Mouse (Mus musculus) neural tube, embryonic 12.5 days (tissue): ENCODE results near the gene Gpx5. TPM values are rescaled to one million over a fixed set of nuclear protein-coding genes. Genes with fewer than 3 reads are reported as not detected.
"Not testable (repeated sequence)": the region's sequence is repeated elsewhere in the genome, so short reads cannot be mapped to it uniquely, and the experiment has no call there.

Experiments
- ATAC-seq: fragments of 200-750 bp; cut with Nextera tagmentation; 2 replicates; pipeline ENCODE4 v1.8.0; 2017; ENCODE audit warnings: low read depth, mild to moderate bottlenecking, moderate TSS enrichment, moderate library complexity; ENCODE audit not compliant: low FRiP score
- H3K27ac ChIP-seq: fragments of 300-500 bp; sonication (generic); 2 replicates; pipeline ENCODE4 v1.5.1; 2016
- H3K27me3 ChIP-seq: fragments of 300-500 bp; sonication (generic); replicated peaks from 2 replicates; pipeline ENCODE4 v1.6.1; 2016; ENCODE audit warnings: mild to moderate bottlenecking
- H3K36me3 ChIP-seq: fragments of 300-500 bp; sonication (generic); 2 replicates; pipeline ENCODE4 v1.6.1; 2016; ENCODE audit warnings: mild to moderate bottlenecking
- H3K4me1 ChIP-seq: fragments of 300-500 bp; sonication (generic); 2 replicates; pipeline ENCODE4 v1.6.1; 2016
- H3K4me2 ChIP-seq: fragments of 300-500 bp; sonication (generic); replicated peaks from 2 replicates; pipeline ENCODE4 v1.6.1; 2016; ENCODE audit warnings: mild to moderate bottlenecking
- H3K4me3 ChIP-seq: fragments of 300-500 bp; sonication (generic); 2 replicates; pipeline ENCODE4 v1.5.1; 2016
- H3K9ac ChIP-seq: fragments of 300-500 bp; sonication (generic); 2 replicates; pipeline ENCODE4 v1.6.1; 2016; ENCODE audit warnings: mild to moderate bottlenecking
- H3K9me3 ChIP-seq: fragments of 300-500 bp; sonication (generic); 2 replicates; pipeline ENCODE4 v1.6.1; 2016; ENCODE audit warnings: mild to moderate bottlenecking
- WGBS: fragments of 180-500 bp; shearing (Covaris S2); methylation state at CpG from one replicate; pipeline ENCODE4 v1.1.7; 2016; 5-methylcytosine and 5-hydroxymethylcytosine counted together
- polyA plus RNA-seq: library from polyadenylated mRNA; unstranded; fragments of >200 nt; fragmentation: Nextera tagmentation; extraction: Ambion mirVana; gene quantifications from 2 replicates; pipeline ENCODE4 v1.2.1, GENCODE M21; 2016

The Gpx5 gene
- polyA plus RNA-seq, 1 experiment from 2014 or later: not detected

GRCm38 (mm10) chr13:21262787-21263461, 29.6 kb downstream of the Gpx5 start:
- 66% methylated on average over 4 of the region's 4 CpGs for WGBS
- H3K27ac ChIP-seq: no peak overlapping the region
- H3K4me2 ChIP-seq: no peak overlapping the region
- no peak overlapping the region for H3K4me3 ChIP-seq
- H3K27me3 ChIP-seq: no peaks in the 10 kb centered on the region
- no peaks in the 10 kb centered on the region for H3K9me3 ChIP-seq
- no peaks in the 10 kb centered on the region for H3K36me3 ChIP-seq
- H3K4me1 ChIP-seq: peaks cover 3% of the 10 kb centered on the region; the same call in 1 of the 2 replicates
- no peak for ATAC-seq
- no peak overlapping the region for H3K9ac ChIP-seq

DNA sequence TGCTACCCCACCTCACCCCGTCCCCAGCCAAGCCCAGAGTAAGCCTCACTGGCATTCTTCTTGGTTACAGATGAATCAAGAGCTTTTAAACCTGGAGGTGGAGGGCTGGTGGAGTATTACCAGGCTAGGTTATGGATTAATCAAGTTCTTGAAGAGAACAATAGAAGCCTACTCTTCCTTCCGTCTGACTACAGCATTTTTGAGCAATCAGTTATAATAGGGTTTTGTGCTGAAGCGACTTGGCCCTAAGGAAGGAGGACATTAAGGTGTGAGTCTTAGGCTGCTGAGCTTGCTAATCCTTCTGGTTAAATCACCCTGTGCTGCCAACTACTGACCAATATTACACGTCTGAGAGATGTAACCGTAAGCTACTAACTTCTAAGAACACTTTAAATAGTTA, 32.2 kb downstream of the Gpx5 start:
- no peak overlapping the region for H3K9ac ChIP-seq
- H3K9me3 ChIP-seq: no peaks in the 10 kb centered on the region
- no peak overlapping the region for H3K27ac ChIP-seq
- no peaks in the 10 kb centered on the region for H3K27me3 ChIP-seq
- peak; percentile 4; the same call in 1 of the 2 replicates for ATAC-seq
- WGBS: 15% methylated on average over 5 of the region's 5 CpGs
- H3K4me3 ChIP-seq: peak overlapping the region; percentile 46; the same call in 1 of the 2 replicates
- H3K4me2 ChIP-seq: peak overlapping the region; percentile 62
- H3K4me1 ChIP-seq: peaks cover 3% of the 10 kb centered on the region; the same call in 1 of the 2 replicates
- H3K36me3 ChIP-seq: no peaks in the 10 kb centered on the region

- Histone ChIP-seq H3K36me3 (no peaks in the 10 kb centered on the region), H3K9me3 (no peaks in the 10 kb centered on the region), H3K4me3 (peak overlapping the region; percentile 46), H3K27me3 (0 out of 2 replicates have a peak, but pooled peaks cover 3% of the 10 kb centered on the region), H3K9ac (peak overlapping the region; percentile 18; the same call in 1 of the 2 replicates), H3K4me1 (peaks cover 3% of the 10 kb centered on the region; the same call in 1 of the 2 replicates), H3K4me2 (peak overlapping the region; percentile 62), H3K27ac (no peak overlapping the region)
- peak; percentile 88 for ATAC-seq
- under 1% methylated on average over 18 of the region's 18 CpGs for WGBS
Measured at GRCm38 (mm10) chr13:21259677-21260113, 32.8 kb downstream of the Gpx5 start.

- H3K4me3 ChIP-seq: peak overlapping the region; percentile 46
- WGBS: under 1% methylated on average over 15 of the region's 15 CpGs
- H3K4me2 ChIP-seq: peak overlapping the region; percentile 62
- peak; percentile 39 for ATAC-seq
- H3K9ac ChIP-seq: no peak overlapping the region; the same call in 1 of the 2 replicates
- peaks cover 3% of the 10 kb centered on the region; the same call in 1 of the 2 replicates for H3K4me1 ChIP-seq
- H3K9me3 ChIP-seq: no peaks in the 10 kb centered on the region
- H3K27me3 ChIP-seq: 0 out of 2 replicates have a peak, but pooled peaks cover 3% of the 10 kb centered on the region
- H3K36me3 ChIP-seq: no peaks in the 10 kb centered on the region
- no peak overlapping the region for H3K27ac ChIP-seq
Measured at GRCm38 (mm10) chr13:21259171-21259631, 33.3 kb downstream of the Gpx5 start.

DNA sequence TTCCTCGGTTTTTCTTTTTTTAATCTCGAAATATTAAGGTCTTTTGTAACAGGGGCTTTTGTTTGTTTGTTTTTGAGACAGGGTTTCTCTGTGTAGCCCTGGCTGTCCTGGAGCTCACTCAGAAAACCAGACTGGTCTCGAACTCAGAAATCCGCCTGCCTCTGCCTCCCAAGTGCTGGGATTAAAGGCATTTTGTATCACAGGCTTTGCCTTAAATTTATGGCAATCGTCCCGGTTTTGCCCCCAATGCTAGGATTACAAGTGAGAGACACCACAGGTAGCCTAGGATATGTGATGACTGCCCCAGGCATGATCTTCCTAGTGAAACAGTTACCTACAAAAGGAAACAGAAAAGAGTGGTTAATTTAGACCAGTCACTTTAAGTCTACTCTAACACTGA, 34.0 kb downstream of the Gpx5 start:
- Histone ChIP-seq H3K36me3 (no peaks in the 10 kb centered on the region), H3K27me3 (0 out of 2 replicates have a peak, but pooled peaks cover 3% of the 10 kb centered on the region), H3K9ac (no peak overlapping the region), H3K9me3 (no peaks in the 10 kb centered on the region), H3K4me1 (peaks cover 3% of the 10 kb centered on the region; the same call in 1 of the 2 replicates), H3K4me2 (peak overlapping the region; percentile 62), H3K4me3 (peak overlapping the region; percentile 46), H3K27ac (no peak overlapping the region)
- ATAC-seq: no peak
- WGBS: 17% methylated on average over 6 of the region's 6 CpGs

DNA sequence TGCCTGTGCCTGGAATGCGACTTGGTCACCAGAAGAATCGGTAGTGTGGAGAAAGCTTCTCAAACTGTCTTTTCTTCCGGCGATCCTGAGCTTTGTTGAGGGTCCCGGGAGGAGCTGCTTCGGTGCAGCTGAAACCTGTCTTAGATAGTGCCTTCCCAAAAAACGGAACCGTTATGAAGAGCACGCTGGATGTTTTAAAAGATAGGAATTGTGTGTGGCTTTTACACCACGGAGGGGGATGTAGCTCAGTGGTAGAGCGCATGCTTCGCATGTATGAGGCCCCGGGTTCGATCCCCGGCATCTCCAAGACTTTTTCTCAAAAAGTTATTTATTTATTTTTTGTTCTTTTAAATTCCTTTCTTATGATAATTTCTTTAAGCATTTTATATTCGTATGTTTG, 38.5 kb downstream of the Gpx5 start:
- no peak overlapping the region for H3K9ac ChIP-seq
- H3K4me3 ChIP-seq: peak overlapping the region; percentile 45
- H3K27me3 ChIP-seq: 0 out of 2 replicates have a peak, but pooled peaks cover 3% of the 10 kb centered on the region
- peak overlapping the region; percentile 65 for H3K4me2 ChIP-seq
- 1% methylated on average over 16 of the region's 16 CpGs for WGBS
- ATAC-seq: peak; percentile 83
- H3K27ac ChIP-seq: no peak overlapping the region
- no peaks in the 10 kb centered on the region for H3K36me3 ChIP-seq
- no peaks in the 10 kb centered on the region for H3K4me1 ChIP-seq
- no peaks in the 10 kb centered on the region for H3K9me3 ChIP-seq

GRCm38 (mm10) chr13:21253569-21253968, 39.0 kb downstream of the Gpx5 start:
- Histone ChIP-seq H3K27me3 (0 out of 2 replicates have a peak, but pooled peaks cover 3% of the 10 kb centered on the region), H3K9me3 (no peaks in the 10 kb centered on the region), H3K9ac (peak overlapping the region; percentile 27; the same call in 1 of the 2 replicates), H3K36me3 (no peaks in the 10 kb centered on the region), H3K4me1 (no peaks in the 10 kb centered on the region), H3K4me3 (peak overlapping the region; percentile 45), H3K27ac (no peak overlapping the region), H3K4me2 (peak overlapping the region; percentile 65)
- WGBS: under 1% methylated on average over 12 of the region's 12 CpGs
- ATAC-seq: peak; percentile 42

DNA sequence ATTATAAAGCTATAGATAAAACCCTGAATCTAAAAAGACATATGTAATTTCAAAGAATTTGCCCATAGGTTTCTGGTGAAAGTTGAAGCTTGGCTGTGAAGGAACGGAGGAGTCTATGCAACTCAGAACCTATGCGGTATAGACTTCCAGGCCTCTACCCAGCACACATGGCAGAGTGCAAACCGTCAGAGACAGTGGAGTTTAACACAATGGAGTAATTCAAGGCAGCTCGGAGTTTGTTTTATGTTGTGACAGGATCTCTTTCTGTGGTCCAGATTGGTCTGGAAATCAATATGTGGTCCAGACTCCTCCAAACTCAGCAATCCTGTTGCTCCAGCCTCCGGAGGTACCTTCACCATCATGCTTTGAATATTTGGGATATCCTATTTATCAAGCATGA, 39.5 kb downstream of the Gpx5 start:
- Histone ChIP-seq H3K4me3 (peak overlapping the region; percentile 45; the same call in 1 of the 2 replicates), H3K9ac (no peak overlapping the region), H3K4me2 (peak overlapping the region; percentile 65), H3K27ac (no peak overlapping the region), H3K36me3 (no peaks in the 10 kb centered on the region), H3K9me3 (no peaks in the 10 kb centered on the region), H3K4me1 (no peaks in the 10 kb centered on the region), H3K27me3 (0 out of 2 replicates have a peak, but pooled peaks cover 3% of the 10 kb centered on the region)
- WGBS: 17% methylated on average over 5 of the region's 5 CpGs
- no peak for ATAC-seq

DNA sequence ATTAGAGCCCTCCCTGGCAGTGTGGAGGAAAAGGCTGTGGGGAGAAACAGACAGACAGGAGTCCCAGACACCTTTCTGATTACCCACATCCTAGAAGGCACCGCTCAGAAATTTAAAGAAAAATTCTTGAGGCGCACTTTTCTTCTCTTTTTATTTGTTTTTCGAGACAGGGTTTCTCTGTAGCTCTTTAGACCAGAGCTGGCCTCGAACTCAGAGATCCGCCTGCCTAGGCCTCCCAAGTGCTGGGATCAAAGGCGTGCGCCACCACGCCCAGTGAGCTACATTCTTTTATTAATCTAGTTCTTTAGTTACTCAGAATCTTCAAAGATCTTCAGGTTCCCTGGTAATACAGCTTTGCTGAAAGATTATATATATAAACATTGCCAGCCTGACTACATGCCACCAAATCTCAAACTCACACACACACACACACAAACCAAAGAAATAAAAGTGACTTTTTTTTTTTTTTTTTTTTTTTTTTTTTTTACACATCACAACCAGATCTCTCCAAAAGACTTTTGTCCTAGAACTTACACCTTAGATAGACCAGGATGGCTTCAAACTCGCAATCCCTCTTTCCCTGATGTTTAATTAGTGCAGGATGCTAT, 42.4 kb downstream of the Gpx5 start:
- WGBS: 36% methylated on average over 9 of the region's 9 CpGs
- Histone ChIP-seq H3K9ac (no peak overlapping the region), H3K36me3 (no peaks in the 10 kb centered on the region), H3K4me3 (no peak overlapping the region), H3K9me3 (no peaks in the 10 kb centered on the region), H3K27me3 (0 out of 2 replicates have a peak, but pooled peaks cover 3% of the 10 kb centered on the region), H3K4me1 (no peaks in the 10 kb centered on the region), H3K27ac (no peak overlapping the region), H3K4me2 (no peak overlapping the region)
- no peak for ATAC-seq

GRCm38 (mm10) chr13:21249022-21249421, 43.5 kb downstream of the Gpx5 start:
- Histone ChIP-seq H3K9me3 (no peaks in the 10 kb centered on the region), H3K4me2 (no peak overlapping the region), H3K27ac (no peak overlapping the region), H3K27me3 (peaks cover 4% of the 10 kb centered on the region; the same call in 1 of the 2 replicates), H3K4me3 (no peak overlapping the region), H3K9ac (no peak overlapping the region), H3K4me1 (no peaks in the 10 kb centered on the region), H3K36me3 (no peaks in the 10 kb centered on the region)
- ATAC-seq: no peak
- WGBS: 13% methylated on average over 4 of the region's 4 CpGs

DNA sequence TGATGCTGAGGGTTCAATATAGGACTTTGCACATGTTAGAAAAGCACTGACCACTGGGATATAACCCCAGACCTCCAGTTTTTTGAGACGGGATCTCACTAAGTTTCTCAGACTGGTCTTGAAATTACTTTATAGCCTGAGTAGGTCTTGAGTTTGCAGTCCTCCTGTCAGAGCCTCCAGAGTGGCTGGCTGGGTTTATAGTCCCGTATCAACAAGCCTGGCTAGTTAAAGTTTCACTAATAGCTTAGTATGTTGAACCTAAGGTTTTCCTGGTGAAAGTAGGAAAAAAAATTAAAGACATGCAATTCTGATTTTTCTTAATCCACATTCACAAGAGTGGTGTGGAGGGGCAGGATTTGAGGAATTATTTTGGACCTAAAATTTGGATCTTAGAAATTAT, 46.3 kb downstream of the Gpx5 start:
- peaks cover 14% of the 10 kb centered on the region; the same call in 1 of the 2 replicates for H3K27me3 ChIP-seq

DNA sequence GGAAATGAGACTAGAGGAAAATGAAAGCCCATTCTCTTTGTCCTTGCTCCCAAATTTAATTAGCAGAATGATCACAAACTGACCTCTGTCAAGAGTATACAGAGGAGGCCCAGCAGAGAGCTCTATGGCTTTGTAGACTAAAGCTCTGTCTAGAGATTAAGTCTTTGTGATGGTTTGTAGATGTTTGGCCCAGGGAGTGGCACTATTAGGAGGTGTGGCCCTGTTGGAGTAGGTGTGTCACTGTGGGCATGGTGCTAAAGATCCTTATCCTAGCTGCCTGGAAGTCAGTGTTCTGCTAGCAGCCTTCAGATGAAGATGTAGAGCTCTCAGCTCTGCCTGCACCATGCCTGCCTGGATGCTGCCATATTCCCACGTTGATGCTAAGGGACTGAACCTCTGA, 47.6 kb downstream of the Gpx5 start:
- H3K27me3 ChIP-seq: peaks cover 14% of the 10 kb centered on the region; the same call in 1 of the 2 replicates
- H3K4me1 ChIP-seq, H3K9me3 ChIP-seq, H3K36me3 ChIP-seq, H3K27ac ChIP-seq, H3K4me2 ChIP-seq, H3K9ac ChIP-seq, H3K4me3 ChIP-seq, ATAC-seq: not testable (repeated sequence)
- WGBS: 59% methylated on average over 1 of the region's 1 CpGs

More for the DNA sequence above, 46.3 kb downstream of the Gpx5 start:
- Histone ChIP-seq H3K9ac (no peak overlapping the region), H3K4me2 (no peak overlapping the region), H3K4me1 (no peaks in the 10 kb centered on the region), H3K36me3 (no peaks in the 10 kb centered on the region), H3K4me3 (no peak overlapping the region), H3K9me3 (no peaks in the 10 kb centered on the region), H3K27ac (no peak overlapping the region)
- WGBS: 55% methylated on average over 2 of the region's 2 CpGs
- no peak for ATAC-seq
